Mouse (Mus musculus) CH12.LX (cell line): Measurements from ENCODE around the gene Rhof.

Experiments used
- CHD1 ChIP-seq: IDR thresholded peaks from 2 replicates; pipeline ENCODE4 v1.6.1; 2012; ENCODE audit warnings: low read depth, low read length, improper control_type of control experiment, inconsistent platforms
- ZC3H11A ChIP-seq: IDR thresholded peaks from 2 replicates; pipeline ENCODE4 v1.6.1; 2012; ENCODE audit warnings: low read depth, mild to moderate bottlenecking, inconsistent platforms, low read length, improper control_type of control experiment

GRCm38 (mm10) chr5:123169284-123169683, 36.8 kb upstream of the Rhof start, which contains the start of gene Psmd9:
- TF ChIP-seq CHD1 (no peak), ZC3H11A (no peak)
